Mouse (Mus musculus) G1E (cell line): ENCODE results near the gene Mex3a.

Experiments
- CTCF ChIP-seq: IDR thresholded peaks from 2 replicates; pipeline ENCODE4 v1.5.1; 2012; ENCODE audit warnings: low read depth, low read length, inconsistent platforms, mixed read lengths
- GATA1 ChIP-seq: IDR thresholded peaks from 2 replicates; pipeline ENCODE4 v1.6.1; 2012; ENCODE audit warnings: borderline replicate concordance, low read length, inconsistent platforms, mixed read lengths
- POLR2AphosphoS5 ChIP-seq: IDR thresholded peaks from 2 replicates; pipeline ENCODE4 v1.6.1; 2012; ENCODE audit warnings: low read depth, low read length, inconsistent platforms; ENCODE audit not compliant: insufficient replicate concordance
- TAL1 ChIP-seq: conservative IDR thresholded peaks from 2 replicates; pipeline ENCODE4 v1.6.1; 2012; ENCODE audit warnings: low read depth, low read length, inconsistent platforms, mixed read lengths

GRCm38 (mm10) chr3:88586640-88587039, 54.4 kb downstream of the Mex3a start:
- TF ChIP-seq CTCF (no peak), POLR2AphosphoS5 (no peak), GATA1 (no peak), TAL1 (no peak)
